Mouse (Mus musculus) stomach, embryonic 16.5 days (tissue): Measurements from ENCODE around the gene Med22. TPM values are rescaled to one million over a fixed set of nuclear protein-coding genes. Genes with fewer than 3 reads are reported as not detected.
"Not testable (repeated sequence)": the region's sequence is repeated elsewhere in the genome, so short reads cannot be mapped to it uniquely, and the experiment has no call there.

ENCODE experiments used
- ATAC-seq: fragments of 200-750 bp; cut with Nextera tagmentation; 2 replicates; pipeline ENCODE4 v1.8.0; 2017; ENCODE audit warnings: moderate number of reproducible peaks, moderate TSS enrichment; ENCODE audit not compliant: insufficient read depth, low FRiP score
- H3K27ac ChIP-seq: fragments of 300-500 bp; sonication (generic); 2 replicates; pipeline ENCODE4 v1.5.1; 2014; ENCODE audit warnings: low read length
- H3K27me3 ChIP-seq: fragments of 300-500 bp; sonication (generic); 2 replicates; pipeline ENCODE4 v1.6.1; 2014; ENCODE audit warnings: low read length, control low read depth, mixed read lengths; ENCODE audit not compliant: control insufficient read depth, insufficient read depth
- H3K36me3 ChIP-seq: fragments of 300-500 bp; sonication (generic); 2 replicates; pipeline ENCODE4 v1.6.1; 2014; ENCODE audit warnings: low read length; ENCODE audit not compliant: control insufficient read depth, insufficient read depth
- H3K4me1 ChIP-seq: fragments of 300-500 bp; sonication (generic); 2 replicates; pipeline ENCODE4 v1.6.1; 2014; ENCODE audit warnings: low read length, control low read depth, mixed read lengths; ENCODE audit not compliant: control insufficient read depth, insufficient read depth
- H3K4me2 ChIP-seq: fragments of 300-500 bp; sonication (generic); 2 replicates; pipeline ENCODE4 v1.6.1; 2014; ENCODE audit warnings: low read depth, low read length, mixed read lengths
- H3K4me3 ChIP-seq: fragments of 300-500 bp; sonication (generic); replicated peaks from 2 replicates; pipeline ENCODE4 v1.5.1; 2014; ENCODE audit warnings: mild to moderate bottlenecking, low read length
- H3K9ac ChIP-seq: fragments of 300-500 bp; sonication (generic); 2 replicates; pipeline ENCODE4 v1.6.1; 2014; ENCODE audit warnings: low read length
- H3K9me3 ChIP-seq: fragments of 300-500 bp; sonication (generic); replicated peaks from 2 replicates; pipeline ENCODE4 v1.6.1; 2016; ENCODE audit warnings: low read length, control low read depth; ENCODE audit not compliant: control insufficient read depth
- whole genome bisulfite sequencing: fragments of 180-500 bp; shearing (Covaris S2); extraction: QIAGEN DNeasy Blood & Tissue Kit; methylation state at CpG from one replicate; pipeline ENCODE4 v1.1.7; 2014; 5-methylcytosine and 5-hydroxymethylcytosine counted together
- polyA plus RNA-seq: library from polyadenylated mRNA; unstranded; fragments of >200 nt; fragmentation: Nextera tagmentation; extraction: Ambion mirVana; gene quantifications from 2 replicates; pipeline ENCODE4 v1.2.1, GENCODE M21; 2015

Med22 gene
- polyA plus RNA-seq, 1 experiment from 2014 or later = 43.0 TPM

GRCm38 (mm10) chr2:26901834-26902400 lies 8.6 kb downstream of the Med22 start:
- Histone ChIP-seq H3K9ac (peak overlapping the region; percentile 92), H3K27ac (peak overlapping the region; percentile 77; the same call in 1 of the 2 replicates), H3K4me3 (peak overlapping the region; percentile 78), H3K9me3 (no peaks in the 10 kb centered on the region), H3K27me3 (no peaks in the 10 kb centered on the region), H3K36me3 (peaks cover 31% of the 10 kb centered on the region), H3K4me1 (peaks cover 24% of the 10 kb centered on the region), H3K4me2 (peak overlapping the region; percentile 71)
- ATAC-seq = no peak
- WGBS = 7% methylated on average over 7 of the region's 7 CpGs

- Histone ChIP-seq H3K36me3 (peaks cover 35% of the 10 kb centered on the region), H3K9me3 (no peaks in the 10 kb centered on the region), H3K27me3 (no peaks in the 10 kb centered on the region), H3K9ac (no peak overlapping the region), H3K4me2 (no peak overlapping the region), H3K4me3 (no peak overlapping the region), H3K4me1 (peaks cover 24% of the 10 kb centered on the region), H3K27ac (no peak overlapping the region)
- no peak for ATAC-seq
- WGBS = 56% methylated on average over 1 of the region's 1 CpGs
These were observed 9.7 kb downstream of the Med22 start for GRCm38 (mm10) chr2:26900731-26901130.

GRCm38 (mm10) chr2:26895898-26896297 lies 14.6 kb downstream of the Med22 start:
- WGBS = 90% methylated on average over 4 of the region's 4 CpGs
- Histone ChIP-seq H3K4me3 (no peak overlapping the region), H3K27me3 (no peaks in the 10 kb centered on the region), H3K4me2 (no peak overlapping the region), H3K9ac (no peak overlapping the region), H3K36me3 (peaks cover 48% of the 10 kb centered on the region), H3K27ac (no peak overlapping the region), H3K4me1 (peaks cover 2% of the 10 kb centered on the region; the same call in 1 of the 2 replicates), H3K9me3 (no peaks in the 10 kb centered on the region)
- ATAC-seq = no peak

- not testable (repeated sequence) for H3K9ac ChIP-seq, H3K27ac ChIP-seq, H3K4me2 ChIP-seq, ATAC-seq, H3K4me3 ChIP-seq, H3K4me1 ChIP-seq, H3K27me3 ChIP-seq, H3K9me3 ChIP-seq, H3K36me3 ChIP-seq
- WGBS = 76% methylated on average over 4 of the region's 4 CpGs
These were observed 24.3 kb downstream of the Med22 start for GRCm38 (mm10) chr2:26886170-26886569.

GRCm38 (mm10) chr2:26885541-26885940 lies 24.9 kb downstream of the Med22 start:
- WGBS = 88% methylated on average over 2 of the region's 2 CpGs
- H3K36me3 ChIP-seq, H3K9me3 ChIP-seq, H3K4me2 ChIP-seq, H3K9ac ChIP-seq, ATAC-seq, H3K4me1 ChIP-seq, H3K27ac ChIP-seq, H3K4me3 ChIP-seq, H3K27me3 ChIP-seq: not testable (repeated sequence)

- no peak overlapping the region for H3K27ac ChIP-seq
- H3K4me1 ChIP-seq = no peaks in the 10 kb centered on the region
- H3K9ac ChIP-seq = no peak overlapping the region
- H3K9me3 ChIP-seq = no peaks in the 10 kb centered on the region; the same call in 1 of the 2 replicates
- no peak for ATAC-seq
- no peaks in the 10 kb centered on the region for H3K27me3 ChIP-seq
- no peak overlapping the region for H3K4me2 ChIP-seq
- no peaks in the 10 kb centered on the region for H3K36me3 ChIP-seq
- no peak overlapping the region for H3K4me3 ChIP-seq
These were observed 31.9 kb downstream of the Med22 start for GRCm38 (mm10) chr2:26878571-26878970.

- Histone ChIP-seq H3K4me1 (no peaks in the 10 kb centered on the region), H3K27ac (no peak overlapping the region), H3K4me3 (no peak overlapping the region), H3K9me3 (no peaks in the 10 kb centered on the region), H3K36me3 (no peaks in the 10 kb centered on the region), H3K27me3 (no peaks in the 10 kb centered on the region), H3K9ac (no peak overlapping the region), H3K4me2 (no peak overlapping the region)
- WGBS = 60% methylated on average over 6 of the region's 6 CpGs
- no peak for ATAC-seq
These were observed 39.8 kb downstream of the Med22 start for GRCm38 (mm10) chr2:26870666-26871065.

- no peaks in the 10 kb centered on the region for H3K4me1 ChIP-seq
- no peaks in the 10 kb centered on the region for H3K9me3 ChIP-seq
- no peak within 1 kb of the TSS for H3K27ac ChIP-seq
- no peak within 1 kb of the TSS for H3K4me2 ChIP-seq
- no peaks in the 10 kb centered on the region for H3K36me3 ChIP-seq
- WGBS = 54% methylated on average over 3 of the region's 3 CpGs
- no peaks in the 10 kb centered on the region for H3K27me3 ChIP-seq
- H3K9ac ChIP-seq = no peak within 1 kb of the TSS
- no peak within 1 kb of the TSS for H3K4me3 ChIP-seq
- ATAC-seq = no peak
These were observed 45.6 kb downstream of the Med22 start, which contains the start of gene Abo for GRCm38 (mm10) chr2:26864879-26865278. TSS of gene Abo (minus strand) at chr2:26864979.

- no peak overlapping the region for H3K4me3 ChIP-seq
- H3K36me3 ChIP-seq = no peaks in the 10 kb centered on the region
- no peak overlapping the region for H3K9ac ChIP-seq
- WGBS = 62% methylated on average over 3 of the region's 3 CpGs
- no peak overlapping the region for H3K4me2 ChIP-seq
- no peak overlapping the region for H3K27ac ChIP-seq
- H3K4me1 ChIP-seq = no peaks in the 10 kb centered on the region
- no peaks in the 10 kb centered on the region for H3K27me3 ChIP-seq
- no peak for ATAC-seq
- no peaks in the 10 kb centered on the region for H3K9me3 ChIP-seq
These were observed 47.6 kb downstream of the Med22 start for GRCm38 (mm10) chr2:26862856-26863255.
